Comparison of ENCODE assay signal across 13 mouse cellular contexts in genomic region chr11:57831861-57832260, GRCm38 (mm10). TPM values are rescaled to one million over a fixed set of nuclear protein-coding genes. Genes with fewer than 3 reads are reported as not detected.
DNase-seq lines count a peak whose midpoint lies in the region; ATAC-seq and TF ChIP-seq lines count a peak whose summit lies in the region.
"Had no signal": no experiment of that assay in that cellular context is flagged by ENCODE, and none has a peak within 500 bp of the region (broad histone marks: within the 10 kb centered on the region; RNA-seq: fewer than 3 reads in every experiment).

No protein-coding gene starts in this region.

- H3K9me3 ChIP-seq in forebrain, embryonic 10.5 days = no peaks in the 10 kb centered on the region
- H3K9me3 ChIP-seq in forebrain, embryonic 14.5 days (replicated peaks; ENCODE audit: control insufficient read depth, low read length) = no peaks in the 10 kb centered on the region
- H3K9me3 ChIP-seq in kidney, embryonic 15.5 days (replicated peaks) = no peaks in the 10 kb centered on the region
- no peaks in the 10 kb centered on the region for H3K9me3 ChIP-seq in intestine, embryonic 14.5 days (ENCODE audit: control insufficient read depth, low read length)
- H3K9me3 ChIP-seq: forebrain, embryonic 15.5 days had no signal

- H3K36me3 ChIP-seq in forebrain, embryonic 10.5 days (replicated peaks) = no peaks in the 10 kb centered on the region
- no peaks in the 10 kb centered on the region for H3K36me3 ChIP-seq in forebrain, embryonic 14.5 days (ENCODE audit: control insufficient read depth, insufficient read depth, low read length)
- no peaks in the 10 kb centered on the region for H3K36me3 ChIP-seq in kidney, embryonic 15.5 days
- H3K36me3 ChIP-seq in intestine, embryonic 14.5 days (ENCODE audit: control insufficient read depth, insufficient read depth, low read length) = no peaks in the 10 kb centered on the region
- no peaks in the 10 kb centered on the region for H3K36me3 ChIP-seq in small intestine, adult 2 months (ENCODE audit: control insufficient read depth, insufficient read depth, low read length)
- H3K36me3 ChIP-seq: forebrain, embryonic 15.5 days had no signal

- no peak for TF ChIP-seq POLR2A in small intestine, adult 2 months (IDR thresholded peaks at IDR 0.05; ENCODE audit: low read depth, low read length)

- intact Hi-C loops in left cerebral cortex, adult 2 months (cut with DNase I) = no loop called here

- H3K4me1 ChIP-seq in forebrain, embryonic 10.5 days = peaks cover 58% of the 10 kb centered on the region
- H3K4me1 ChIP-seq in forebrain, embryonic 14.5 days (ENCODE audit: control insufficient read depth, insufficient read depth, low read length) = peaks cover 5% of the 10 kb centered on the region; the same call in 1 of the 2 replicates
- peaks cover 45% of the 10 kb centered on the region for H3K4me1 ChIP-seq in kidney, embryonic 15.5 days
- peaks cover 34% of the 10 kb centered on the region for H3K4me1 ChIP-seq in intestine, embryonic 14.5 days (replicated peaks; ENCODE audit: control insufficient read depth, insufficient read depth, low read length)
- peaks cover 8% of the 10 kb centered on the region for H3K4me1 ChIP-seq in small intestine, adult 2 months (ENCODE audit: control insufficient read depth, insufficient read depth, insufficient read length, low read length)

- under 1% methylated on average over 16 of the region's 16 CpGs for WGBS in forebrain, embryonic 10.5 days
- 8% methylated on average over 16 of the region's 16 CpGs for WGBS in forebrain, embryonic 14.5 days
- 13% methylated on average over 16 of the region's 16 CpGs for WGBS in kidney, embryonic 15.5 days
- 29% methylated on average over 16 of the region's 16 CpGs for WGBS in intestine, embryonic 14.5 days
- WGBS in small intestine, adult 2 months = 43% methylated on average over 16 of the region's 16 CpGs

- peak; percentile 41 for DNase-seq in forebrain, embryonic 10.5 days (ENCODE audit: extremely low spot score, low spot score)
- DNase-seq in forebrain, embryonic 14.5 days (ENCODE audit: low spot score) = no peak
- DNase-seq in kidney, postnatal 4 days = no peak
- no peak for DNase-seq in intestine, embryonic 14.5 days (ENCODE audit: low spot score)
- no peak for DNase-seq in right cerebral cortex, adult 2 months (ENCODE audit: low spot score in 2 of 2)
- DNase-seq in left cerebral cortex, adult 2 months (ENCODE audit: extremely low spot score in 1 of 2, low spot score in 2 of 2) = no peak
- DNase-seq: adrenal gland, adult 2 months; lung, adult 18-20 months; thymus, adult 2 months had no signal

- H3K9ac ChIP-seq in forebrain, embryonic 14.5 days (ENCODE audit: low read length) = no peak overlapping the region
- H3K9ac ChIP-seq in kidney, embryonic 15.5 days = no peak overlapping the region
- H3K9ac ChIP-seq in intestine, embryonic 14.5 days (ENCODE audit: low read length) = peak overlapping the region; percentile 69
- H3K9ac ChIP-seq: forebrain, embryonic 15.5 days had no signal

- peaks cover 100% of the 10 kb centered on the region for H3K27me3 ChIP-seq in forebrain, embryonic 10.5 days (ENCODE audit: poor library complexity, severe bottlenecking)
- H3K27me3 ChIP-seq in forebrain, embryonic 14.5 days (replicated peaks; ENCODE audit: control insufficient read depth, insufficient read depth, low read length) = peaks cover 83% of the 10 kb centered on the region
- peaks cover 99% of the 10 kb centered on the region for H3K27me3 ChIP-seq in kidney, embryonic 15.5 days
- peaks cover 63% of the 10 kb centered on the region for H3K27me3 ChIP-seq in intestine, embryonic 14.5 days (replicated peaks; ENCODE audit: control insufficient read depth, insufficient read depth, low read length)
- H3K27me3 ChIP-seq in small intestine, adult 2 months (ENCODE audit: control insufficient read depth, insufficient read depth, low read length) = peaks cover 68% of the 10 kb centered on the region

- no peak overlapping the region for H3K4me3 ChIP-seq in forebrain, embryonic 10.5 days
- no peak overlapping the region for H3K4me3 ChIP-seq in forebrain, embryonic 14.5 days (ENCODE audit: low read depth, low read length)
- 0 out of 2 replicates have a peak overlapping the region, but pooled peaks have one; percentile 18 for H3K4me3 ChIP-seq in kidney, embryonic 15.5 days (replicated peaks)
- H3K4me3 ChIP-seq in intestine, embryonic 14.5 days (ENCODE audit: low read depth, low read length) = peak overlapping the region; percentile 56
- H3K4me3 ChIP-seq in small intestine, adult 2 months (ENCODE audit: low read depth, low read length) = peak overlapping the region; percentile 29
- H3K4me3 ChIP-seq in left cerebral cortex, adult 2 months = no peak overlapping the region
- H3K4me3 ChIP-seq: forebrain, embryonic 15.5 days had no signal

- H3K4me2 ChIP-seq in forebrain, embryonic 14.5 days (ENCODE audit: low read length) = no peak overlapping the region
- H3K4me2 ChIP-seq in kidney, embryonic 15.5 days = no peak overlapping the region
- peak overlapping the region; percentile 74 for H3K4me2 ChIP-seq in intestine, embryonic 14.5 days (ENCODE audit: low read length)
- H3K4me2 ChIP-seq: forebrain, embryonic 15.5 days had no signal

- no peak overlapping the region for H3K27ac ChIP-seq in forebrain, embryonic 10.5 days
- no peak overlapping the region for H3K27ac ChIP-seq in forebrain, embryonic 14.5 days (ENCODE audit: low read depth, low read length)
- H3K27ac ChIP-seq in kidney, embryonic 15.5 days = no peak overlapping the region
- peak overlapping the region; percentile 80 for H3K27ac ChIP-seq in intestine, embryonic 14.5 days (ENCODE audit: low read depth)
- H3K27ac ChIP-seq in small intestine, adult 2 months (ENCODE audit: insufficient read depth, low read depth, low read length) = no peak overlapping the region
- no peak overlapping the region for H3K27ac ChIP-seq in left cerebral cortex, adult 2 months
- H3K27ac ChIP-seq: forebrain, embryonic 15.5 days had no signal

- no peak for ATAC-seq in forebrain, embryonic 14.5 days
- ATAC-seq in kidney, embryonic 15.5 days (replicated peaks; ENCODE audit: low FRiP score) = no peak
- ATAC-seq in intestine, embryonic 14.5 days (replicated peaks; ENCODE audit: low FRiP score, low TSS enrichment, low read depth) = peak; percentile 71
- ATAC-seq: forebrain, embryonic 15.5 days had no signal

- TF ChIP-seq CTCF in small intestine, adult 2 months (IDR thresholded peaks at IDR 0.05; ENCODE audit: extremely low read depth, insufficient read length, insufficient replicate concordance, low read depth, low read length) = no peak
- TF ChIP-seq CTCF in left cerebral cortex, adult 2 months (IDR thresholded peaks at IDR 0.05) = no peak

RNA-seq across cellular contexts. Expression of gene Hand1, which starts 0.8 kb away (rescaled TPM):
- 0.14 TPM in 1 of 2 replicates, not detected in the other for polyA plus RNA-seq in forebrain, embryonic 10.5 days (2016; fragmentation: Nextera tagmentation; extraction: Ambion mirVana)
- polyA plus RNA-seq in forebrain, embryonic 14.5 days (2014; fragmentation: Nextera tagmentation; extraction: Ambion mirVana) = not detected in 2 replicates
- polyA plus RNA-seq in kidney, embryonic 15.5 days (2015; fragmentation: Nextera tagmentation; extraction: Ambion mirVana) = 0.99 and 5.4 TPM in 2 replicates
- 36.6 and 44.4 TPM in 2 replicates for polyA plus RNA-seq in intestine, embryonic 14.5 days (2014; fragmentation: Nextera tagmentation; extraction: Ambion mirVana)
- polyA plus RNA-seq in small intestine, adult 2 months (2012; rRNA removed) = 4.6 and 10.1 TPM in 2 replicates
- total RNA-seq in left cerebral cortex, adult 2 months (2021) = not detected
- total RNA-seq: gastrocnemius, postnatal 4 days had no signal
- polyA plus RNA-seq: forebrain, embryonic 15.5 days had no signal

RNA-seq across cellular contexts. Expression of gene Sap30l, which starts 30.4 kb away (rescaled TPM):
- 6.4 and 7.7 TPM in 2 replicates for polyA plus RNA-seq in forebrain, embryonic 10.5 days (2016; fragmentation: Nextera tagmentation; extraction: Ambion mirVana)
- polyA plus RNA-seq in forebrain, embryonic 14.5 days (2014; fragmentation: Nextera tagmentation; extraction: Ambion mirVana) = 7.8 and 8.5 TPM in 2 replicates
- 10.1 and 11.6 TPM in 2 replicates for polyA plus RNA-seq in kidney, embryonic 15.5 days (2015; fragmentation: Nextera tagmentation; extraction: Ambion mirVana)
- polyA plus RNA-seq in intestine, embryonic 14.5 days (2014; fragmentation: Nextera tagmentation; extraction: Ambion mirVana) = 10.1 and 15.0 TPM in 2 replicates
- polyA plus RNA-seq in small intestine, adult 2 months (2012; rRNA removed) = 34.1 and 107 TPM in 2 replicates
- total RNA-seq in left cerebral cortex, adult 2 months (2021) = 10 to 100 TPM; 47.0 to 49.8 TPM

Comparison
In these comparisons a context has a peak if more than half of its experiments do, and no peak if none do; other contexts are left out.
1. H3K4me3 ChIP-seq: peak in kidney, embryonic 15.5 days (single experiment), intestine, embryonic 14.5 days (single experiment) and small intestine, adult 2 months (single experiment); none in forebrain, embryonic 10.5 days (single experiment), forebrain, embryonic 14.5 days (single experiment) and left cerebral cortex, adult 2 months (single experiment).